Mouse (Mus musculus) heart, embryonic 10.5 days (tissue): Measurements from ENCODE around the gene Gm8159. TPM values are rescaled to one million over a fixed set of nuclear protein-coding genes. Genes with fewer than 3 reads are reported as not detected.
A peak's percentile ranks its signal among the peaks of the same experiment; 100 is the strongest.
"Not testable (repeated sequence)": the region's sequence is repeated elsewhere in the genome, so short reads cannot be mapped to it uniquely, and the experiment has no call there.

Source experiments
- DNase-seq: peaks from one replicate; pipeline ENCODE4 v3.0.0-alpha.2; 2017; ENCODE audit warnings: low spot score
- H3K27ac ChIP-seq: fragments of 300-500 bp; sonication (generic); 2 replicates; pipeline ENCODE4 v1.5.1; 2016; ENCODE audit warnings: mild to moderate bottlenecking
- H3K27me3 ChIP-seq: fragments of 300-500 bp; sonication (generic); 2 replicates; pipeline ENCODE4 v1.6.1; 2016; ENCODE audit warnings: mild to moderate bottlenecking; ENCODE audit not compliant: poor library complexity, insufficient read depth, severe bottlenecking
- H3K36me3 ChIP-seq: fragments of 300-500 bp; sonication (generic); 2 replicates; pipeline ENCODE4 v1.6.1; 2016; ENCODE audit warnings: mild to moderate bottlenecking, moderate library complexity
- H3K4me1 ChIP-seq: fragments of 300-500 bp; sonication (generic); 2 replicates; pipeline ENCODE4 v1.6.1; 2016; ENCODE audit warnings: mild to moderate bottlenecking
- H3K4me3 ChIP-seq: fragments of 300-500 bp; sonication (generic); 2 replicates; pipeline ENCODE4 v1.5.1; 2016; ENCODE audit warnings: mild to moderate bottlenecking, moderate library complexity
- H3K9me3 ChIP-seq: fragments of 300-500 bp; sonication (generic); 2 replicates; pipeline ENCODE4 v1.6.1; 2016; ENCODE audit warnings: mild to moderate bottlenecking, moderate library complexity
- WGBS: fragments of 180-500 bp; shearing (Covaris S2); methylation state at CpG from one replicate; pipeline ENCODE4 v1.1.7; 2016; 5-methylcytosine and 5-hydroxymethylcytosine counted together
- polyA plus RNA-seq: library from polyadenylated mRNA; unstranded; fragments of >200 nt; fragmentation: Nextera tagmentation; extraction: Ambion mirVana; gene quantifications from 2 replicates; pipeline ENCODE4 v1.2.1, GENCODE M21; 2016

The Gm8159 gene
- 0.36 TPM in 1 of 2 replicates, not detected in the other for polyA plus RNA-seq

DNA sequence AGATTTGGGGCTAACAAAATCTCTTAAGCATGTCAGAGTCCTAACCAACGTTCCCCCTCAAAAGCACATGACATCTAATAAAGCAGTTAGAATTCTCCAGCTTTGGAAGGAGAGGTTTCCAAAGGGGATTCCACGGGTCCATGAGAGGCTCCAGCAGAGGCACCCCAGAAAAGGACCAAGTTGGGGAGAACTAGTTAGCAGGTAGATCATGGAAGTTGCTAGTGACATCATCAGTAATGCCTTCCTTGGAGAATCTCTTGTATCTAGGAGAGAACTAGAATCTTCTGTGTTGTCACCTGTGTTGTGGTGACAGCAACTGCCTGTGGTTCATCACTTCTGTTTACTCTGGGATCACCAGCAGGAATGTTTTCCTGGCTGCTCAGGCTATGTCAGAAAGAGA, at the start of gene Gm8159:
Gene Gm8159, plus strand, starts transcription at position 301 of the 400 bp plus-strand sequence.
- no CpG with 5 or more reads among the region's 2 CpGs for WGBS
- not testable (repeated sequence) for H3K4me1 ChIP-seq, H3K9me3 ChIP-seq, DNase-seq, H3K36me3 ChIP-seq, H3K27me3 ChIP-seq, H3K4me3 ChIP-seq, H3K27ac ChIP-seq

DNA sequence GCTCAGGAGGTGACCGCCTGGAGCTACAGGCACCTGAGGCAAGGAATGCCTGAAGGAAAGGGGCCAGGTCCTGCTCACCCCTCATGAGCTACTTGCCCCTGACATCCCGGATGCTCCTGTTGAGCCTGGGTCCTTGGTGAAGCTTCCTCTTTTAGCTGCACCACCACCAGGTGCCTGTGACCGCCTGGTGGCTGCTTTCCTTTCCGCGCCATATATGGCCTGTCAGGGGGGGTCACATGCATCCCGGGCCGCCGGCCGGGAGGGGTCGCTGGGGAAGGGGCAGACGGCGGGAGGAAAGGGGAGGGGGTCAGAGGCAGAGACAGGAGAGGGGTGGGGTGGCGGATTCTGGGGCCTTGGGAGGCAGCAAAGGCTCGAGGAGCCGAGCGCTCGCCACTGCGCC, 17.2 kb downstream of the Gm8159 start:
- H3K36me3 ChIP-seq, H3K27ac ChIP-seq, H3K9me3 ChIP-seq, H3K27me3 ChIP-seq, H3K4me1 ChIP-seq, DNase-seq: not testable (repeated sequence)
- WGBS, result 4% methylated on average over 16 of the region's 18 CpGs
- H3K4me3 ChIP-seq, result peak overlapping the region; percentile 45

DNA sequence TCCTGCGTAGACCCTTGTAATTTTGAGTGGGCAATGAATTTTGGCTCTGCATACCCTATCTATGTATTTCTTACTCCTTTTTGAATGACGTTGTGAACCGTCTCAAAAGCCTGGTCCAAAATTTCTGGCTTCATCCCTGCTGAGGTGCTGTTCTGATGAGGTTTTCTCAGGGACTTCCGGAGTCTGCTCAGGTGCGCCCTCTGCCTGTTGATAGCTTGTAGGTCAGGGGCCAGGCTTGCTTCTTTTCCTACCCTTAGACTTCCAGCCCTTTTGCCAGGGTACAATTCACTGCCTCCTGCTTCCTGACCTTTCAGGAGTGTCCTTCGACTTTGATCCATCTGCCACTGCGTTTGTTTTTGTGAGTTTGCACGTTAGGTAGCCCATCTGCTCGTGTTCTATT, 18.2 kb downstream of the Gm8159 start:
- H3K27me3 ChIP-seq, DNase-seq, H3K4me3 ChIP-seq, H3K36me3 ChIP-seq, H3K27ac ChIP-seq, H3K9me3 ChIP-seq, H3K4me1 ChIP-seq: not testable (repeated sequence)
- WGBS, result under 1% methylated on average over 6 of the region's 9 CpGs

DNA sequence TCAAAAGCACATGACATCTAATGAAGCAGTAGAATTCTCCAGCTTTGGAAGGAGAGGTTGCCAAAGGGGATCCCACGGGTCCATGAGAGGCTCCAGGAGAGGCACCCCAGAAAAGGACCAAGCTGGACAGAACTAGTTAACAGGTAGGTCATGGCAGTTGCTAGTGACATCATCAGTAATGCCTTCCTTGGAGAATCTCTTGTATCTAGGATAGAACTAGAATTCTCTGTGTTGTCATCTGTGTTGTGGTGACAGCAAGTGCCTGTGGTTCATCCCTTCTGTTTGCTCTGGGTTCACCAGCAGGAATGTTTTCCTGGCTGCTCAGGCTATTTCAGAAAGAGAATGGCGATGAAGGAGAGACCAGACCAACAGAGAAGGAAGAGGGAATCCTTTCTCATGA, 31.7 kb downstream of the Gm8159 start, which contains the start of gene Gm3239:
Gene Gm3239, plus strand, starts transcription at position 301 of the 400 bp plus-strand sequence.
- not testable (repeated sequence) for H3K36me3 ChIP-seq, H3K4me1 ChIP-seq, H3K9me3 ChIP-seq, H3K27me3 ChIP-seq, H3K27ac ChIP-seq, DNase-seq, H3K4me3 ChIP-seq
- no CpG with 5 or more reads among the region's 2 CpGs for WGBS

Other genes with a start within 250 kb of the Gm8159 start
- gene Gm3159, start 234.8 kb upstream of the Gm8159 start, polyA plus RNA-seq, result not detected in 2 replicates
- 0.39 and 0.48 TPM in 2 replicates for gene Gm3164, start 216.9 kb upstream of the Gm8159 start, polyA plus RNA-seq
- not detected in 2 replicates for gene Gm3173, start 201.4 kb upstream of the Gm8159 start, polyA plus RNA-seq
- gene Gm3182, start 150.6 kb upstream of the Gm8159 start, polyA plus RNA-seq, result not detected in 2 replicates
- gene Gm3047, start 76.9 kb upstream of the Gm8159 start, polyA plus RNA-seq, result not detected in 2 replicates
- gene Gm3239, start 31.8 kb downstream of the Gm8159 start, polyA plus RNA-seq, result 0.38 and 0.59 TPM in 2 replicates
- not detected in 2 replicates for gene Gm7876, start 76.9 kb downstream of the Gm8159 start, polyA plus RNA-seq
- gene Gm3252, start 94.4 kb downstream of the Gm8159 start, polyA plus RNA-seq, result 0.39 and 0.48 TPM in 2 replicates
- gene Gm9602, start 144.0 kb downstream of the Gm8159 start, polyA plus RNA-seq, result not detected in 2 replicates
- gene Gm3269, start 205.8 kb downstream of the Gm8159 start, polyA plus RNA-seq, result not detected in 2 replicates
- gene Gm3264, start 223.2 kb downstream of the Gm8159 start, polyA plus RNA-seq, result 2.4 and 2.5 TPM in 2 replicates